Mouse (Mus musculus) lung, adult 10 weeks (tissue): ENCODE data around the gene Gtf2a1l. TPM values are rescaled to one million over a fixed set of nuclear protein-coding genes. Genes with fewer than 3 reads are reported as not detected.

Source experiments
- polyA plus RNA-seq: library from polyadenylated mRNA; stranded (reverse); fragments of 350-450 nt; fragmentation: Illumina TruSeq; extraction: RNeasy Lipid Tissue Mini Kit (QIAGEN cat#74804); gene quantifications from one replicate; pipeline ENCODE4 v1.2.3, GENCODE M21; 2014; ENCODE audit warnings: low read depth, low replicate concordance; ENCODE audit not compliant: insufficient read depth

Gene Gtf2a1l
- polyA plus RNA-seq = not detected

DNA sequence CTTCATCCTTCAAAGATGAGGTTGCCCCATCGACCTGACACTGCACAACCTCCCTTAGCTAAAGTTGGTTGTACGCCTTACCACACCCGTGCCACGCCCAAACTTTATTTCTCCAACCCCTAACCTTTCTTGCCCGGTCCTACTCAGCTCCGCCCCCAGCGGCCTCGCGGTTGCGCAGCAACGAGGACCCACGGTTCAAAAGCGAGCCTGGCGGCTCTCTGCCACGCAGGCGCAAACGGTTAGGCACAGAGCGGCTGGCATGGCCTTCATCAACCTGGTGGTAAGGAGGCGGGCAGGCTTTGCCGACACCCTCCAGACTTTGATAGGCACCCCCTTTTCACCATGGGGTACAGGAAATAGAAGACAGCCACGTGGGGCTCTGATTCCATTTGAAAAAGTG is at the start of gene Gtf2a1l:
Gene Gtf2a1l (plus strand): TSS at position 209 of the 400 bp plus-strand sequence.

Other genes starting within 250 kb of the Gtf2a1l start
- 9.1 TPM for gene Foxn2, start 227.9 kb upstream of the Gtf2a1l start, polyA plus RNA-seq
- 27.5 TPM for gene Ppp1r21, start 138.5 kb upstream of the Gtf2a1l start, polyA plus RNA-seq
- gene Ston1, start 71.0 kb upstream of the Gtf2a1l start, polyA plus RNA-seq = 13.0 TPM
- gene Lhcgr, start 123.3 kb downstream of the Gtf2a1l start, polyA plus RNA-seq = 0.07 TPM